Mouse (Mus musculus) ovary, adult 18-20 months (tissue): ENCODE results near the gene Itpripl2.

Source experiments
- DNase-seq: peaks from one replicate; pipeline ENCODE4 v3.0.0; 2022; ENCODE audit warnings: low spot score, mixed read lengths

The Itpripl2 gene

GRCm38 (mm10) chr7:118443895-118444485, 47.8 kb downstream of the Itpripl2 start:
- no peak for DNase-seq

DNA sequence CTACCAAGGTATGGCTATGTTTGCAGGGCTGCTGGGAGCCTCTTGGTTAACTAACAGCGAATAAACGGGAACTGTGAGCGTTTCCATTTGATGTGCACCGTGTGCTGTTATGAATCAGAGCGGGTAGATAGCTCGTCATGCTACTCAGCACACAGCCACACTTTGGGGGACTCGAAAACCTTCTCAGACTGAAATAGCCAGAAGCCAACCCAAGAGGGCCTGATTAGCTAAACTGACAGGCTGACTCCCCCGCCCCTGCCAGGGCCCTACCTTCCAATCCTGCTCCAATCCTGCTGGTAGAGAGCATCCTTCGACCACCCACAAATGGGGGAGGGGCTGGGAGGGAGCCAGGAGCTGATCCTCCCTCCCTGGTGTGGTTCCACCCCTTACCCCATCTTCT, 48.4 kb downstream of the Itpripl2 start:
- no peak for DNase-seq

GRCm38 (mm10) chr7:118441535-118441934, 50.2 kb downstream of the Itpripl2 start:
- no peak for DNase-seq

DNA sequence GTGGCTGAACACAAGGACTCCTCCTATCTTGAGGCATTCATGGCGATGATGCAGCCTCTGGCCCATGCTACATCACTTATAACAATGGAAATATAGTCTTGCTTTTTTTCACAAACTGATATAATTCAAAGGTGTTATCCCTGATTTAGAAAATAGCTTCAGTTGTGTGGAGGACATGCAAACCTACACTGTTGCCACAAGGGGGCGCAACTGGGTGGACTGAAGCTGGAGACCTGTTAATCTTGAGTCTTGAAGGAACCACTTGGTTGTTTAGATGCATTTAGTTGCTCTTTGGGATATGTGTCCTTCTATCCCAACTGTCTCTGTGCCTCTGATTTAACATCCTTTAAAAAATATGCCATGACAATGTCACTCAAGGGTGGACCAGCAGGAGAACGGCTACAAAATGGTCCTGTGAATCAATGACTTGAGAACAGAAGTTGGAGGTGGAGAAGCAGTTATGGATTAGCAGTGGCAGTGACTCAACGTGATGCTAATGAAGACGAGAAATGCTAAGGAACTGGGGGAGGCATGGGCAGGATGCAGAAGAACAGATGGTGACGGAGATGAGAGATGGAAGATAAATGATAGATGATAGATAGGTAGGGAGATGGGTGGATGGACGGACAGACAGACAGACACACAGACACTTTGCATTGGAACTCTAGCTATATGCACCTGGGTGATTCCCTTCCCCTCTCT, 54.5 kb downstream of the Itpripl2 start:
- DNase-seq: no peak
